Mouse (Mus musculus) heart, adult 2 months (tissue): ENCODE measurements at regions not wholly inside any gene's neighbourhood (a gene's known extent, or its start where the extent isn't known, plus 50 kb on each side); places are given as distances from the start of the nearest gene placed in this dataset.

ENCODE experiments used
- CTCF ChIP-seq: fragments of 200-600 bp; IDR thresholded peaks from 2 replicates; pipeline ENCODE4 v1.8.1; 2022; ENCODE audit warnings: antibody characterized with exemption, mild to moderate bottlenecking, moderate library complexity
- POLR2A ChIP-seq: fragments of 200-500 bp; IDR thresholded peaks from 2 replicates; pipeline ENCODE4 v1.6.1; 2011; ENCODE audit warnings: mild to moderate bottlenecking, low read depth, low read length, control low read depth; ENCODE audit not compliant: insufficient read depth

DNA sequence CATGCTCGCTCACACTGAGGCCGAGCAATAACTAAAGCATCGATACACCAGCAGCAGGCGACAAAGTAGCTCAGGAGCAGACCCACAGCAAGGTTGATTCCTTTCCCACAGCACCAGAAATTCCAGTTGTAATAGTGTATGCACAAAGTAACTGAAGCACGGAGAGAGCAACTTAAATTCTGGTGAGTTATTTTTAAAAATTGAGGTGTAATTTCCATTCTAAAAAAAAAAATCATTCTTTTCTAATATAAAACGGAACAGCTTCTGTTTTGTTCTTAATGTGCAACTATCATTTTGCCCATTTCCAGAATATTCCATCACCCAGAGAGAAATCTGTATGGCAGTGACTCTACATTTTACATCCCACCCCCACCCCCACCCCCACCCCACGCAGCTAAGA lies 202.1 kb upstream of the Runx1 start:
- TF ChIP-seq CTCF (no peak), POLR2A (no peak)
